Mouse (Mus musculus) thymus, postnatal 0 days (tissue): Measurements from ENCODE around the gene Xrra1. TPM values are rescaled to one million over a fixed set of nuclear protein-coding genes. Genes with fewer than 3 reads are reported as not detected.
"Not testable (repeated sequence)": the region's sequence is repeated elsewhere in the genome, so short reads cannot be mapped to it uniquely, and the experiment has no call there.

Experiments used
- DNase-seq: peaks from one replicate; pipeline ENCODE4 v3.0.0-alpha.2; 2015; ENCODE audit warnings: low spot score
- polyA plus RNA-seq: library from polyadenylated mRNA; unstranded; fragments of >200 nt; fragmentation: Nextera tagmentation; extraction: Ambion mirVana; gene quantifications from 2 replicates; pipeline ENCODE4 v1.2.1, GENCODE M21; 2015

Xrra1 gene
- polyA plus RNA-seq, 1 experiment from 2014 or later, result 13.8 TPM

DNA sequence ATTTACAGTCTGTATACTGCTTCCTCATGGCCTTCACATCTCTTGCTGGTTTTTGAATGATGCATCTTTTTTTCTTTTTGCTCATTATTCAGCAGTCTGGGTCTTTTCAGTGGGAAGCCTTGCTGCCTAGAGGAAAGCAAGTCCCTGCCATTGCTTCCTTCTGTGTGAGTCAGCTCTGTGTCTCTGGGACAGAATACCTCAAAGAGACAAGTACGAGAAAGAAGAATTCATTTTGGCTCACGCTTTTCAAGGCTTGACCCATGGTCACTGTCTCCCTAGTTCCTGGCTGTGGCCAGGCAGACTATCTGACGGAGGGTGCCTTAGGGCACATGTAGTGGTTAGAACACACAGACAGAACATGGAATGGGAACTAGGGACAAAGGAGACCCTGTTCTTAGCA, 35.1 kb downstream of the Xrra1 start:
- no peak for DNase-seq

DNA sequence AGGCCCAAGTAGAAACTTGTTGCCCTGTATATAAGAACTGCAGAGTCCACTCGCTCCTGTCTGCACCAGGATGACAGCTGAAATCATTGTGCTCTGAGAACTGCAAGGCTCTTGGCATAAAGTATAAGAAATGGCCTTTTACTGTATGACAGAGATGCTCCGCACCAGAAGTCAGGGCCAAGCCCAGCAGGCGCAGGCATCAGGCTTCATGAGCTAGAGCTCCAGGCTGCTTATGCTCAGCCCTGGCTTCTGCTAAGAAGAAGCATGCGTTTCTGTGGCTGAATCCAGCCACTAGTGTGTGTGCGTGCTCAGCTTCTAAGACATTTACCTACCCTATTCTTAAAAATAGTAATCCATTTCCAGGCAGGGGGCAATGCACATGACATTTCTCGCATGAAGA, 35.6 kb downstream of the Xrra1 start:
- DNase-seq, result no peak

DNA sequence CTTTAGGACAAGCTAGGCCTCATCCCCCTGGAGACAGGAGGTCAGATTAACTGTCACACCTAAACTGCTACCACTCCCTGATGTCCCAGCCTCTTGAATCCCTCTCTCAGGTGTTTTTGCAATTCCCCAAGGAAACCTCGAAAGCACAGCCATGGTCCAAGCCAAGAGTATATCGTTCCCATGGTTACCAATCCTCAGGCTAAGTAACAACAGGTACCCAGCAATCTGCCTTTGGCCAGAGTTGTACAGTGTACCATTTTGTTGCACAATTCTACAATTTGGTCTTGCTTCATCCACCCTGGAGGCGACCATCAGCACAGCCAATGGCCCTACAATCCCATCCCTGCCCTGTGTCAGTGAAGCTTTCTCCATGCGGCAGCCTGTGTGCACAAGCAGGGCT, 38.0 kb downstream of the Xrra1 start:
- DNase-seq, result no peak

DNA sequence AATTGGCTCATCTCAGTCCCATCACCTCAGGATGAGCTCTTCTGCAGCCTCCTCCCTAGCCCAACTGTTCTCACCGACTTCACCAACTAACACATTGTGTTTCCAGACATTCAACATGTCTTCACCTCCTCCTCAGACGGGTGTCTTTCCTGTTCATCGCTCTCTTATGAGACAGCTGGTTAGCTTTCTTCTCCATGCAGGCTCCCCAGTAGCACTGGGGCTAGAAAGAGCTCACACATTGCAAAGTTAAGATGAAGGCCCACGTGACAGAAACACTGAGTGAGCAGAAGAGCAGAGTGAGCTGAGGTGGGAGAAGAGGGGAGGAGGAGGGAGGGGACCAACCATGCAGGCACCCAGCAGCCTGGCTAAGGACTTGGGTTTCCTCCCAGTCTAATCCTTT, 43.3 kb downstream of the Xrra1 start:
- DNase-seq, result peak; percentile 68

DNA sequence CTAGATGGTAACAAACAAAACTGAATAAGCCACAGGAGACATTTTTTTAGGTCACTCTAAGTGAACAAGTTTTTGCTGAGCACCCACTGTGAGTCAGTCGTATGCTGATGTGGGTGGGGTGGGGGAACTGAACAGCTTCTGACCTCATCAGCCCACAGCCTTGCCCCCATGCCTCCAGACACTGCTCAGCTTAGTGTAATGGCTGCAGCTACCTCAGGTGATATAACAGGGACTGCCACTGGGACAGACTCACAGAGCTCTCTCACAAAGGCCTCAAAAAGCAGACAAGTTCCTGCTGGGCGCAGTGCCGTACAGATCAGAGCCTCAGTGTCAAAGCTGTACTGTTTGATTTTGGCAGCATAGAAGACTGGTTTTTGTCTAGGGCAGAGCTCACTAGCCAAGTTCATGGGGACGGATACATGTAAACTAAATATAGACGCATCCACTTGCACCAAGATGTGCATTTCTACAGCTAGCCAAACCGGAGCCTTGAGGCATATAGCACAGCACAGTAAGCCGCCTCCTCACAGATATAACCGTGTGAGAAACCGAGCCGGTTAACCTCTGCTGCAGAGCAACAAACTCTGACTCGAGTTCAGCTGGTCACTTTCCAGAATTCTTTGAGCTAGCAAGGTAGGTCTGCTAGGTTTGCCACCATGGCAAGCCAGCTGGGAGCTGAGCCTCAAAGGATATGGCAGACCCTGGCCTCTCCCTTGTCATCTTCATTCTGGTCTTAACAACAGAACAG, 44.2 kb downstream of the Xrra1 start:
- DNase-seq, result peak; percentile 49

DNA sequence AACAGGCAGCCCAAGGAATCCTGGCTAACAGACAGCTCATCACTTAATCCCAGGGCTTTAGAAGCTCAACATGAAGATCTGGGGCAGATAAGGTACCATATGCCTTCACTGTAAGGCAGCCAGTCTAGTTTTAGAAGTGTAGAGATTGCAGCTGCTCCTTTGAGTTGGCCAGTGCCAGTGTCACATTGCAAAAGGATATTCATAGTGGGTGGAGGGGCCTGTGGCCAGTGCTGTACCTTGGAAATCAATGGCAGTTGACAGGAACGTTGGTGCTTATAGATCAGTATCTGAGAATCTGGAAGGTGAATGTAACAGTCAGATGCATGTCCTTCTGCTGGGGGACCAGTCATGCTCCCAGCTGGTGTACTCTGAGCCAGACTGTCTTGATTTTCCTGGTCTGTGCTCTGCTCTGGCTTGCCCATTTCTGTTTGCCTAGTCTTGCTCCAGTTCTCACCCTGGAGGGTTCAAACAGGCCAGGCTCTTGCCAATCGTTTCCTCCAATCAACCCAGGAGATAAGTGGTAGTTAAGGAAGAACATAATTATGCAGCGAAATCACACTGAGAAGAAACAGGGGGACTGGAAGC, 45.6 kb downstream of the Xrra1 start:
- DNase-seq, result peak; percentile 26

DNA sequence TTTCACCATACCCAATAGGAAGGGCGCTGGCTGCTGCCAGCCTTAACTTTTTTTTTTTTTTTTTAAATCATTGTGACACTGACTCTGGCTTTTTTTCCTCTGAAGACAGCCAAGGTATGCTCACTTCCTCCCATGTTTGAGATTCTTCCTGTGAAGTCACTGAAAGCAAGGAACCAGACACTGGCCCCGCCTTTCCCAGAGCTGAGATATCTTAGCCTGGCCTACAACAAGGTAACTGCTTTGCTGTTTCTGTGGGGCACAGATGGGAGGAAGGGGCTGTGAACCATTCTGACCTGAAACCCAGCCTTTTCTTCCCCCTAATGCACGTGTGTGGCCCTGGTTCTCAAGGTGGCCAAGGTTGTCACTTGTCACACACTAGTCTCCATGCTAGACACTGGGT, 47.4 kb downstream of the Xrra1 start:
- DNase-seq, result no peak

DNA sequence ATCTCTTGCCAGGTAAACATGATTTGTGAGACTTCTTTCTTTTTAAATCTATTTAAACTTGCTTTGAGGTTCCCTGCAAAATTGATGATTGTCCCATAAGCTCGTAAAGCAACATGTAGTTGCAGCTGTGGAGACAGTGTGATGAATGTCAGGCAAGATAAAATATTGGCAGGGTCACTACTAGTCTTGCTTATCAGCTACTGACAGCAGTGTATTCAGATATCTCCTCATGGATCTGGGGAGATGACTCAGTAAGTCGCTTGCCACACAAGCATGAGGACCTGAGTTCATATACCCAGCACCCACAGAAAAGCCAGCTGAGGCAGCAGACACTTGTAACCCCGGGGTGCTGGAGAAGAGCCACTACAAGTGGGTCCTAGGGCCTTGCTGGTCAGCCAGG, 48.5 kb downstream of the Xrra1 start:
- DNase-seq, result no peak

DNA sequence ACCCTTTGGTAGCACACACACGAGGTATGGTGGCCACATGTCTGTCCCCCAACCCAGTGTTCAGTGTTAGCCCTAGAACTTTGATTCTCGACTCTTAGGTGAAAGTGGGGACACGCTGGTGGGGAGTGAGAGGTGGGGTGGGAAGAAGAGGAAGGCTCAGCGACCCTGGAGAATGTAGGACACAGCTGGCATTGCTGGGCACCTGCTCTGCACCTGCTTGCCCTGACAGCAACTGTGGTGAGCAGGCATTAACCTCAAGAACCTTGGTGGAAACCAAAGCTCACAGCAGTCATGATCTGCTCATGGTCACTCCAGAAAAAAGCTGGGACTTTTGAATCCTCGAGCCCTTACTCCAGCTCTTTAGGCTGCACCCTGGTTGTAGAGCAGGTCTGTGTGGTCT, 52.1 kb downstream of the Xrra1 start:
- DNase-seq, result peak; percentile 85

DNA sequence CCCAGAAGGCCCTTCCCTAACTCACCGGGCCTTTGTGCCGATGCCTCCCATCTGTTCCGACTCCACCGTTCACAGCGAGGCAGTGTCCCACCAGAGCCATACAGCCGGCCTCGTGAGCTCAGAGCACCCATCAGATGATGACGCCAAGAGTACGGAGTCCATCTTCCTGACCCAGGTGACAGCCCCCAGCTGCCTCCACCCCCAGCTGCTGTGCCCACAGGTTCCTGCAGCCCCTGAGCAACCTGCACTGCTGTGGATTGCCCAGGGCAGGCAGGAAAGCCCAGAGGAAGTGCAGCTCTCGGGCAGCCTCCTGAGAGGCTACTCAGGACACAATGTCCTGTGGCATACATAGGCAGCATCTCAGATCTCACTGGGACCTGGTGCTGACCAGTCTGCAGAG, 55.4 kb downstream of the Xrra1 start:
- DNase-seq, result no peak

DNA sequence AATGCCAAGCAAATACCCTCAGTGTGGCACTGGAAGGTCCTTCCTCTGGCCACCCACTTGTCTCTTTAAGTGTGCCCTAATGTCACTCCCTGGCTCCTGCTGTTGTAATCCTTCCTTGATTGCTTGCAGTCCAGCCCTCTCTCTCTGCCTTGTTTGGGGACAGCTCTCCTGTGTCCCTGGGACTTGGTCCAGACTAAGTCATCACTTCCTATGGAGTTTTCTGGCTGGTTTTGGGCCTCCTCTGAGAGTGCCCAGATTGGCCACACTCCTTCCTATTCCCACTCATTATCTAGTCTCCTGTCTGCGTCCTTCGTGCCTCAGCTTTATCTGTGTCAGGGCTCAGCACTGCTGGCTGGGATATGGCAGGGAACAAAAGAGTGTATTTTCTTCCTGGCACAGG, 56.6 kb downstream of the Xrra1 start:
- DNase-seq, result no peak

DNA sequence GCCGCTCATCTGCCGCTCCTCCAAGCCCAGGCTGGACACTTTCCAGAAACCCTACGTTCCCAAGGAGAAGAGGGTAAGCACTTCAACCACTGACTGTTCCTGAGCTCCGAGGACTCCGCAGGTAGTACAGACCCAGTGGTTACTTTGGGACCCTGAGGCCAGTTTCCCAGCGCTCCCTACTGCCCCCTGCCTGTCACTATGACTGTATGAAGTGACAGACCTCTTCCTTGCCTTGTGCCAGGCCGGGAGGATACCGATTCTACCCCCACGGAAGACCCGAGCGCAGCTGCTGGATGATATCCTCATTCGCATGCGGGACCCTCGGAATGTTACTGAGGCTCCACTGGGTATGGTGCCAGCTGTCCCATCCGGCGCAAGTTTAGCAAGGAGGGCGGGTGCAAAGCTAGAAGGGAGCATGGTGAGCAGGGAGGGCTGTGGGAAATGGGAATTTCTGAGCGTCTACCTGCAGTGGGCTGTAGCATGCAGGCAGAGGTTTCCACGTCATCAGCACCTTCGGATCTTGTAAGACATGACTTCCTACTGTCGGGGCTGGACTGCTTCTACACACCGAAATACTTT, 57.9 kb downstream of the Xrra1 start:
- DNase-seq, result peak; percentile 80

DNA sequence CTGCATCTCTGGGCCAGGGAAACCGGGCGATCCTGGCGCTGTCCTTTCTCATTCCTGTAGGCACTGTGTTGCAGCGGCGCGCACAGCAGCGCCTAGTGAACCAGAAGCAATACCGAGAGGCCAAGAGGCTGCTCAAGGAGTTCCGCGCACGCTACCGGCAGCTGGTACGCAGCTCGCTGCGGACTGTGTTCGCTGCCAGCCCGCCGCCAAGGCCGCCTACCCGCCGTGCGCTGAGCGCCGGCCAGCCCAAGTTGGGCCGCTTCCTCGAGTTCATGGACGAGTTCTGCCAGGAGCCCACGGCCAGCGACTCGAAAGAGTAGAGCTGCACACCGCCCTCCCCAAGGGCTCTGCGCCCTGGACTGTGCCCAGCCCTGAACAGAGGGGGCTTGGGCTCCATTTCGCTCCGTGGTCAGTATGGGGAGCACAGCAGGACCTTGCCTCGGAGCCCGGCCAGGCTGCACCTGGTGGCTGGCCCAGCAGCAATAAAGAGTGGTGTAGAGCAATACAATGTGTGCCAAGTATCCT, 58.5 kb downstream of the Xrra1 start:
- DNase-seq, result peak; percentile 47

DNA sequence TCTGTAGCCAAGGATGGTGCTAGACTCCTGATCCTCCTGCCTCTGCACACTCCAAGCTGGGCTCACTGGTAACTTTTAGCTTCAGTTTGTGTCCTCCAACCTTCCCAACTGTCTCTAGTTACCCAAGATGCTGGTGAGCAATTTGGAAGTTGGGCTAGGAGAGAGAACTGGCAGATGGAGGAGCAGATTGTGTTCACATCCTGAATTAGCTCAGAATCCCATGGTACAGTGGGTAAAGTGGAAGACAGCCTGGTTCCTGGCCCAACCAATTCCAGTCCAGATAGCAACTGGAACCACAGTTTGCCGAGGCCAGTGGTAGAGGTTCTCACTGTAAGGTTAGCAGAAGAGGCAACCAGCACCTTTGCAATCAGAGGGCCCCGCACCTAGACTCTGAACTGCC, 60.2 kb downstream of the Xrra1 start:
- DNase-seq, result no peak

DNA sequence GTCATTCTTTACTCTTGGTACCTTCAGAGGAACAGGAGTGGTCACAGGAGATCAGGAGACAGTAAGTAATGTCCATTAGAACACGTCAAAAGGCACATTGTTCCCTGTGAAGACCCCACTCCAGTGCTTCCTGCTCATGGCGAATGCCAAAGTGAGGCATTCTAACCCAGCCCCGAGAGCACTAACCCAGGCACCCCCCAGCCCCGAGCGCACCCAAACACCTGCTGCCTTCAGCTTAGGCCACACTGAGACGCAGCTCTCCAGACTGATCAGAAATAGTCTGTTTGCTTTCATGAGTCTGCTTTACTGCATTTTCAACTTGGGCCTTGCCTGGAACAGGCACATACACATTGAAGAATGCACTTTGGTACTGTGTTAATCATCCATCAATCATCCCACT, 61.1 kb downstream of the Xrra1 start:
- peak; percentile 39 for DNase-seq

DNA sequence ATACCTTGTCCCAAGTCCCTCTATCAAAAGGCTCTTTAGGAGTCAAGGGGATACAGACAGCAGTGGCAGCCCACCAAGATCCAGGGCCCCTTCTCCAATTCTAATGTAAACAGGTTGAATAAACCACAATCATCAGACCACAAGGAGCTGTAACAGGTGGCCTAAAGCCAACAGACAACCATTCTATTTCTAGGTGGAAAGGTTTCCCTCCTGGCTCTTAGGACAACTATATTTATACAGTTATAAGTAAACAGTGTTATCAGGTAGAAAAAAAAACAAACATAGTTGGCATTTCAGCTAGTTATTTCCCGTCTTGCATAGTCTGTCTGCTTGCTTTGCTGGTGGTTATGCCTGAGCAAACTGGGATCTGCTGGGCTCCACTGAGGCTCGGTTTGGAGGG, 61.5 kb downstream of the Xrra1 start:
- DNase-seq, result no peak

DNA sequence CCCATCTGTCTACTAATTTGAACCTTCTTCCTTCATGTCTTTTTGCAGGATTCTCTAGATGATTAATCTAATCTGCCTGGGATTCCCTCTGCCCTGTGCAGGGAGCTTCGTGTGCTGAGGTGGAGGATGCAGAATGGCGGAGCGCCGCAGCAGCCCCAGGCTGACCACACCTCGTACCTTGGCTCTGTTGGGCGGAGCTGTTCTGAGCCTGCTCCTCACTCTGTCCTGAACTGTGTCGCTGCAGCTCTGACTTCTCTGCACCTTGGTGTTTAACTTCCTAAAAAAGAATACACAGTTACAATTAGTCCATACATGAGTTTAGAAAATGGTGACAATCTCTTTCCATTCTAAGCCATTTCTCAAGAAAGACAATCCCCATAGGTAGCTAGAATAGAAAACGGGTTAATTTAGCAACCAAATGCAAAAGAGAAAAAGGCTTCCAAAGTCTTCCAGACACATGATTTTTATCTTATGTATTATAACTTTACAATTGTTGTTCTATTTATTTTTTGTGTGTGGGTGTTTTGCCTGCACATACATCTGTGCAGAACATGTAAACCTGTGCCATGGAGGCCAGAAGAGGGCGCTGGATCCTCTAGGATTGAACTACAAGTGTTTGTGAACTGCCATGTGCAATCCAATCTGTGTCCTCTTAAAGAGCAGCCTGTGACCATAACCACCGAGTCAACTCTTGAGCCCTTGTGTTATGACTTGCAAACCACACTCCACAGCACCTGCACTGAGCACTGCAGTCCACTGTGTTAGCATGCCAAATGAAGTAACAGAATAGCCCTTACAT, 68.2 kb downstream of the Xrra1 start:
- DNase-seq, result peak; percentile 73

DNA sequence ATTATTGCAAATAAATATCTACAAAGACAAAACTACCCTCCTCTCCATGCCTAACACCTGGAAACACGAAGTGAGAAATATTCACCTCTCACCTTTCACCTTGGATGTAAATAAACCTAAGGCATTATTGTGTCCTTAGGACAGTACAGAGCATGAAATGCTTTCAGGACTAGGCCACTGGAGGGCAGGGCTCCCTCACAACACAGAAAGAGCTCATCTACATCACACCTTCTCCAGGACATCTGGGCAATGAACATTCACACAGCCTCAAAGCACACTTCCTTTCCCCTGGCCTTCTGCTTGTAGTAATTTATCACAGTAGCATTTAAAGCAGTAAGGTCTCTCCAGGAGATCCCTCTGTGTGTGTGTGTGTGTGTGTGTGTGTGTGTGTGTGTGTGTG, 76.8 kb downstream of the Xrra1 start:
- DNase-seq, result peak; percentile 39

DNA sequence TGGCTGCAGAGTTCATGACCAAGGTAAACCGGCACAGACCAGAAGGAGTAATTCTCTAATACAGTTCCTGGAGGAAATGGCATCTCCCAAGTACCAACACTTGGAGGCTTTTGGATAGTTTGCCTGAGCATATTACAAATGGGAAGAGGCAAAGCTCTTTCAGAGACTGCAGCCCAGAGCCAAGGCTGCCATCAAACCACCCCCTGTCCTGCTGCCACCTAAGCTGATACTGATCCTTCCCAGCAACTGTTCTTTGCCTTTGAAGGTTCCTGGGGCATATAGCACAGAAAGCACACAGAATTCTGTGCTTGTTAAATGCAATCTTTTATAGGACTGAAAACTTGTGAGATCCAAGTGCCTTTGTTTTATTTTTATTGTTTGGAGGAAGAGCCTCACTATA, 81.8 kb downstream of the Xrra1 start:
- no peak for DNase-seq

DNA sequence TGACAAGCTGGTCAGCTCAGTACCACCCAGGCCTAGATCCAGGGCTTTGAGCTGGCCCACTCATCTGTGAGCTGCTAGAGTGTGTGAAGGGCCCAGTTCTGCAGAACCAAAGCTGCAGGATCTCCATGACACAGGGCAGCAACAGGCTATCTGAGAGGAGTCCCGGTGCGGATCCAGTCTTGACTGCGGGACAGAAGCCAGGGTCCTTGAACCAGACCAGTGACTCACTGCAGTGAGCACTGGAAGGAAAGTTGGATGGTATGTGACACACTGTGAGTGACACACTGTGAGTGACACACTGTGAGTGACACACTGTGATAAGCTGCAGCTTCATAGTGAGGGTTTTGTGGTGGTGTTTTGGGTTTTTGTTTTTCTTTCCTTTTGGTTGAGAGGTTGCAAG, 85.6 kb downstream of the Xrra1 start:
- DNase-seq, result no peak

DNA sequence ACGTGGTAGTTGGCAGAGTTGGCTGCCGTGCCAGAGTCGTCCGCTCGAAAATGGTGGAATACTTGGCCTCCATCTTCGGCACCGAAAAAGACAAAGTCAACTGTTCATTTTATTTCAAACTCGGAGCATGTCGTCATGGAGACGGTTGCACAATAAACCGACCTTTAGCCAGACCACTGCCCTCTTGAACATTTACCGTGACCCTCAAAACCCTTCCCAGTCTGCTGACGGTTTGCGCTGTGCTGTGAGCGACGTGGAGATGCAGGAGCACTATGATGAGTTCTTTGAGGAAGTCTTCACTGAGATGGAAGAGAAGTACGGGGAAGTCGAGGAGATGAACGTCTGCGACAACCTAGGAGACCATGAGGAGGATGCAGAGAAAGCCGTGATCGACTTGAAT, 86.1 kb downstream of the Xrra1 start:
- not testable (repeated sequence) for DNase-seq

DNA sequence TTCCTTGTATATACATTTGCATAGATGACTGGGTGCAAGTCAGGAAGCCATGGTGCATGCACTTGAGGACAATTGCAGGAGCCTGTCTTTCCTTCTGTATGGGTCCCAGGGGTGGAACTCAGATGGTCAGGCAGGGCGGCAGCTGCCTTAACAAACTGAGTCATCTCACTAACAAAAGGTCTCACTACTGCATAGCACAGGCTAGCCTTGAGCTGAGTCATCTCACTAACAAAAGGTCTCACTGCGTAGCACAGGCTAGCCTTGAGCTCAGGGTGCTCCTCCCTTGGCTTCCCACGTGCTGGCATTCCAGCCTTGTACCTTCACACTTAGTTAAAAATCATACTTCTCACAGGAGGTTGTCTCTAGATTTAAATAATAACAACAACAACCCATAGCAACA, 87.0 kb downstream of the Xrra1 start:
- no peak for DNase-seq
